Mouse (Mus musculus): ENCODE results near the gene Ikzf1. TPM values are rescaled to one million over a fixed set of nuclear protein-coding genes. Genes with fewer than 3 reads are reported as not detected.

Ikzf1 gene
- polyA plus RNA-seq, 1 experiment from 2014 or later, result 0.63 TPM

Other genes with a start within 250 kb of the Ikzf1 start
- 1.2 and 1.4 TPM in 2 replicates for gene Spata48, start 222.9 kb upstream of the Ikzf1 start, polyA plus RNA-seq (2015; fragmentation: Nextera tagmentation; extraction: Ambion mirVana)
- gene Zpbp, start 222.6 kb upstream of the Ikzf1 start, polyA plus RNA-seq (2015; fragmentation: Nextera tagmentation; extraction: Ambion mirVana), result 0.35 and 0.57 TPM in 2 replicates
- gene 4930512M02Rik, start 57.2 kb upstream of the Ikzf1 start, polyA plus RNA-seq (2015; fragmentation: Nextera tagmentation; extraction: Ambion mirVana), result not detected in 2 replicates
- gene Fignl1, start 124.0 kb downstream of the Ikzf1 start, polyA plus RNA-seq (2015; fragmentation: Nextera tagmentation; extraction: Ambion mirVana), result 51.5 and 55.5 TPM in 2 replicates
- gene Ddc, start 213.1 kb downstream of the Ikzf1 start, polyA plus RNA-seq (2015; fragmentation: Nextera tagmentation; extraction: Ambion mirVana), result 6.2 and 7.4 TPM in 2 replicates